Mouse (Mus musculus): ENCODE results near the gene Lrp6.

- TF ChIP-seq CTCF (IDR thresholded peaks at IDR 0.05; ENCODE audit: low read depth) (no peak), EP300 (IDR thresholded peaks at IDR 0.05; ENCODE audit: low read depth) (no peak)
Measured at GRCm38 (mm10) chr6:134538805-134539204, 28.0 kb downstream of the Lrp6 start.

Measured in heart, postnatal 0 days (tissue).